Mouse (Mus musculus) hindbrain, embryonic 14.5 days (tissue): ENCODE data around the gene Nlk. TPM values are rescaled to one million over a fixed set of nuclear protein-coding genes. Genes with fewer than 3 reads are reported as not detected.

Source experiments
- ATAC-seq: fragments of 200-750 bp; cut with Nextera tagmentation; 2 replicates; pipeline ENCODE4 v1.8.0; 2017; ENCODE audit warnings: moderate number of reproducible peaks, mild to moderate bottlenecking, moderate TSS enrichment, moderate library complexity; ENCODE audit not compliant: low FRiP score
- DNase-seq: peaks from one replicate; pipeline ENCODE4 v3.0.0-alpha.2; 2015; ENCODE audit warnings: low spot score
- H3K27ac ChIP-seq: fragments of 300-500 bp; sonication (generic); 2 replicates; pipeline ENCODE4 v1.5.1; 2014; ENCODE audit warnings: mild to moderate bottlenecking, moderate library complexity
- H3K27me3 ChIP-seq: fragments of 300-500 bp; sonication (generic); 2 replicates; pipeline ENCODE4 v1.6.1; 2014; ENCODE audit warnings: mild to moderate bottlenecking, low read length, mixed read lengths; ENCODE audit not compliant: control insufficient read depth, insufficient read depth
- H3K36me3 ChIP-seq: fragments of 300-500 bp; sonication (generic); replicated peaks from 2 replicates; pipeline ENCODE4 v1.6.1; 2014; ENCODE audit not compliant: control insufficient read depth, insufficient read depth
- H3K4me1 ChIP-seq: fragments of 300-500 bp; sonication (generic); replicated peaks from 2 replicates; pipeline ENCODE4 v1.6.1; 2014; ENCODE audit warnings: antibody characterized with exemption, low read length, mixed read lengths; ENCODE audit not compliant: control insufficient read depth, insufficient read depth
- H3K4me2 ChIP-seq: fragments of 300-500 bp; sonication (generic); replicated peaks from 2 replicates; pipeline ENCODE4 v1.6.1; 2014; ENCODE audit warnings: mild to moderate bottlenecking, moderate library complexity
- H3K4me3 ChIP-seq: fragments of 300-500 bp; sonication (generic); replicated peaks from 2 replicates; pipeline ENCODE4 v1.5.1; 2014; ENCODE audit warnings: mild to moderate bottlenecking, low read length
- H3K9ac ChIP-seq: fragments of 300-500 bp; sonication (generic); 2 replicates; pipeline ENCODE4 v1.6.1; 2014
- H3K9me3 ChIP-seq: fragments of 300-500 bp; sonication (generic); 2 replicates; pipeline ENCODE4 v1.6.1; 2016; ENCODE audit warnings: low read length; ENCODE audit not compliant: control insufficient read depth
- WGBS: fragments of 180-500 bp; shearing (Covaris S2); extraction: QIAGEN DNeasy Blood & Tissue Kit; methylation state at CpG from one replicate; pipeline ENCODE4 v1.1.7; 2014; 5-methylcytosine and 5-hydroxymethylcytosine counted together
- polyA plus RNA-seq: library from polyadenylated mRNA; unstranded; fragments of >200 nt; fragmentation: Nextera tagmentation; extraction: Ambion mirVana; gene quantifications from 2 replicates; pipeline ENCODE4 v1.2.1, GENCODE M21; 2014

Nlk gene
- polyA plus RNA-seq, 1 experiment from 2014 or later: 29.3 TPM

- ATAC-seq (no peak), DNase-seq (no peak)
- Histone ChIP-seq H3K4me2 (no peak overlapping the region), H3K4me3 (no peak overlapping the region), H3K27ac (no peak overlapping the region), H3K9ac (no peak overlapping the region), H3K27me3 (no peaks in the 10 kb centered on the region), H3K9me3 (no peaks in the 10 kb centered on the region), H3K36me3 (peaks cover 60% of the 10 kb centered on the region), H3K4me1 (no peaks in the 10 kb centered on the region)
- WGBS: 81% methylated on average over 3 of the region's 3 CpGs
These were observed 127.4 kb downstream of the Nlk start for GRCm38 (mm10) chr11:78569806-78570205.

- Histone ChIP-seq H3K4me2 (no peak overlapping the region), H3K27ac (no peak overlapping the region), H3K4me1 (no peaks in the 10 kb centered on the region), H3K9me3 (no peaks in the 10 kb centered on the region), H3K27me3 (no peaks in the 10 kb centered on the region), H3K36me3 (peaks cover 52% of the 10 kb centered on the region), H3K4me3 (no peak overlapping the region), H3K9ac (no peak overlapping the region)
- DNase-seq: no peak
- 83% methylated on average over 10 of the region's 10 CpGs for WGBS
- ATAC-seq: no peak
These were observed 128.3 kb downstream of the Nlk start for GRCm38 (mm10) chr11:78568827-78569226.

- no peak overlapping the region for H3K27ac ChIP-seq
- H3K4me2 ChIP-seq: no peak overlapping the region
- H3K4me1 ChIP-seq: no peaks in the 10 kb centered on the region
- no peaks in the 10 kb centered on the region for H3K27me3 ChIP-seq
- no peak for ATAC-seq
- H3K9me3 ChIP-seq: no peaks in the 10 kb centered on the region
- H3K36me3 ChIP-seq: peaks cover 42% of the 10 kb centered on the region
- WGBS: 91% methylated on average over 6 of the region's 6 CpGs
- H3K9ac ChIP-seq: no peak overlapping the region
- no peak for DNase-seq
- H3K4me3 ChIP-seq: no peak overlapping the region
These were observed 129.6 kb downstream of the Nlk start for GRCm38 (mm10) chr11:78567614-78568013.

- H3K27ac ChIP-seq: no peak overlapping the region
- peaks cover 33% of the 10 kb centered on the region for H3K36me3 ChIP-seq
- no peaks in the 10 kb centered on the region for H3K9me3 ChIP-seq
- H3K4me2 ChIP-seq: no peak overlapping the region
- H3K9ac ChIP-seq: no peak overlapping the region
- H3K4me1 ChIP-seq: no peaks in the 10 kb centered on the region
- H3K27me3 ChIP-seq: no peaks in the 10 kb centered on the region
- 84% methylated on average over 6 of the region's 6 CpGs for WGBS
- ATAC-seq (no peak), DNase-seq (no peak)
- no peak overlapping the region for H3K4me3 ChIP-seq
These were observed 130.4 kb downstream of the Nlk start for GRCm38 (mm10) chr11:78566775-78567174.

- H3K36me3 ChIP-seq: no peaks in the 10 kb centered on the region; the same call in 1 of the 2 replicates
- 15% methylated on average over 4 of the region's 4 CpGs for whole genome bisulfite sequencing
- peak; percentile 62; the same call in 1 of the 2 replicates for ATAC-seq
These were observed 136.7 kb downstream of the Nlk start for GRCm38 (mm10) chr11:78560447-78560846.

GRCm38 (mm10) chr11:78557241-78557640 lies 139.9 kb downstream of the Nlk start:
- Histone ChIP-seq H3K4me2 (no peak overlapping the region), H3K4me3 (no peak overlapping the region), H3K27me3 (no peaks in the 10 kb centered on the region), H3K9me3 (peaks cover 10% of the 10 kb centered on the region; the same call in 1 of the 2 replicates), H3K27ac (no peak overlapping the region), H3K36me3 (no peaks in the 10 kb centered on the region), H3K4me1 (no peaks in the 10 kb centered on the region), H3K9ac (no peak overlapping the region)
- 60% methylated on average over 8 of the region's 8 CpGs for WGBS
- DNase-seq: no peak
- ATAC-seq: no peak

More at GRCm38 (mm10) chr11:78560447-78560846, 136.7 kb downstream of the Nlk start:
- no peaks in the 10 kb centered on the region for H3K4me1 ChIP-seq
- H3K27me3 ChIP-seq: no peaks in the 10 kb centered on the region
- no peak overlapping the region for H3K9ac ChIP-seq
- no peaks in the 10 kb centered on the region for H3K9me3 ChIP-seq
- H3K4me2 ChIP-seq: no peak overlapping the region
- DNase-seq: peak; percentile 89
- no peak overlapping the region for H3K4me3 ChIP-seq
- no peak overlapping the region for H3K27ac ChIP-seq

- Histone ChIP-seq H3K4me1 (no peaks in the 10 kb centered on the region; the same call in 1 of the 2 replicates), H3K9ac (no peak overlapping the region), H3K27ac (no peak overlapping the region), H3K9me3 (peaks cover 10% of the 10 kb centered on the region; the same call in 1 of the 2 replicates), H3K36me3 (no peaks in the 10 kb centered on the region), H3K27me3 (no peaks in the 10 kb centered on the region), H3K4me2 (no peak overlapping the region), H3K4me3 (no peak overlapping the region)
- 92% methylated on average over 4 of the region's 4 CpGs for WGBS
- ATAC-seq: no peak
- DNase-seq: no peak
These were observed 141.1 kb downstream of the Nlk start for GRCm38 (mm10) chr11:78556070-78556469.

- DNase-seq (no peak), ATAC-seq (no peak)
- Histone ChIP-seq H3K27ac (no peak overlapping the region), H3K9ac (no peak overlapping the region), H3K36me3 (no peaks in the 10 kb centered on the region), H3K9me3 (peaks cover 10% of the 10 kb centered on the region; the same call in 1 of the 2 replicates), H3K4me3 (no peak overlapping the region), H3K4me2 (no peak overlapping the region), H3K4me1 (no peaks in the 10 kb centered on the region; the same call in 1 of the 2 replicates), H3K27me3 (no peaks in the 10 kb centered on the region)
- 85% methylated on average over 3 of the region's 3 CpGs for WGBS
These were observed 141.6 kb downstream of the Nlk start for GRCm38 (mm10) chr11:78555623-78556022.

DNA sequence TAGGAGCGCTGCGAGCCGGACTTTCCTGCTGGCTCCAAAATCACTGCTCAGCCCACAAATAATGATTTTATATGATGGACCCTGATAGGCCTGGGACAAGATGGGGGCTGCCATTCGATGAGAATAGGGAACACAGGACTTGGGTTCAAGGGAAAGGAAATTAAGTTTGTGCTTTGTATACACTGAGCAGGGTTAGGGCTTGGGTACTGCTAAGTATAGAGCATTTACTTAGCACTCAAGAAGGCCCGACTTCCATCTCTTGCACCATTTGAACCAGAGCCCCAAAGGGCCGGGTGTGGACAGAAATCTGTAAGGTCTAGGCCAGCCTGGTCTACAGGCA lies 146.1 kb downstream of the Nlk start:
- peak overlapping the region; percentile 82 for H3K27ac ChIP-seq
- peak overlapping the region; percentile 89 for H3K4me2 ChIP-seq
- peak overlapping the region; percentile 66 for H3K4me3 ChIP-seq
- no peak for DNase-seq
- H3K4me1 ChIP-seq: peaks cover 11% of the 10 kb centered on the region
- H3K9me3 ChIP-seq: peaks cover 10% of the 10 kb centered on the region; the same call in 1 of the 2 replicates
- ATAC-seq: peak; percentile 22
- 35% methylated on average over 6 of the region's 6 CpGs for whole genome bisulfite sequencing
- H3K9ac ChIP-seq: peak overlapping the region; percentile 51
- H3K36me3 ChIP-seq: no peaks in the 10 kb centered on the region
- no peaks in the 10 kb centered on the region for H3K27me3 ChIP-seq
